Mouse (Mus musculus): ENCODE data around the gene Rbp1. TPM values are rescaled to one million over a fixed set of nuclear protein-coding genes. Genes with fewer than 3 reads are reported as not detected.

The Rbp1 gene
- polyA plus RNA-seq, 1 experiment, result 43.6 TPM

GRCm38 (mm10) chr9:98425351-98425880 is 2.7 kb downstream of the Rbp1 start:
- no peak for TF ChIP-seq POLR2A (IDR thresholded peaks at IDR 0.05; ENCODE audit: borderline replicate concordance, extremely low read depth, insufficient read depth, insufficient read length, poor library complexity, severe bottlenecking)
- TF ChIP-seq CTCF (IDR thresholded peaks at IDR 0.05; ENCODE audit: borderline replicate concordance, extremely low read depth, insufficient read depth, insufficient read length), result no peak

DNA sequence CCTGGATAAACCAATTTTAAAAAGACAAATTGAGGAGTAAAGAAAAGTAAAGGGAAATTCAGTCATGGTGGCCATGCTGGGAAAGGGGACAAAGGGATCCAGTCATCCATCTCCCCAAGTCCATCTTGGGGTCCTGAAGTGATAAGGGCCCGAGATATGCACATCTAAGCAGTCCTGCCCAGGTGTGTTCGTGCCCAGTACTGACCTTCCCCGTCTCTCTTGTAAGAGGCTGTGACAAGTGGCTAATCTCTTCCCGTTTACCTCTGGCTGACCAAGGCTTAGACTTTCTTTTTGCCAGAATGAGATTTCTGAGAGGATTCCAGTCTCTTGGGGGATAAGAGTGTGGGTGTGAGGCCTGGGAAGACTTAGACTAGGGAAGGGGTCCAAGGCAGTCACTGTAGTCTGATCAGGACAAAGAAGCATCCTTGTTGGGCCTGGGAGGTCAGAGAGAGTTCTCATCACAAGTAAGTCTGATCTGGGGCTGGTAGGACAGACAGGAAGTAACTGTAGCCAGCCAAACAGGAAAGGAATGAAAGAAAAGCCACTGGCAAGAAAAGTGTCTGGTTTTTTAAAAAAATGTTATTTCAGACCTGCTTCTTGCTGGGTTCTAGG is 5.3 kb downstream of the Rbp1 start:
- TF ChIP-seq CTCF (IDR thresholded peaks at IDR 0.05; ENCODE audit: borderline replicate concordance, extremely low read depth, insufficient read depth, insufficient read length), result no peak
- no peak for DNase-seq (ENCODE audit: low read depth)

More at GRCm38 (mm10) chr9:98425351-98425880, 2.7 kb downstream of the Rbp1 start:
- no peak for DNase-seq (ENCODE audit: low read depth)

GRCm38 (mm10) chr9:98428783-98429182 is 6.0 kb downstream of the Rbp1 start:
- DNase-seq (ENCODE audit: low read depth), result no peak
- TF ChIP-seq POLR2A (IDR thresholded peaks at IDR 0.05; ENCODE audit: borderline replicate concordance, extremely low read depth, insufficient read depth, insufficient read length, poor library complexity, severe bottlenecking), result no peak
- TF ChIP-seq CTCF (IDR thresholded peaks at IDR 0.05; ENCODE audit: borderline replicate concordance, extremely low read depth, insufficient read depth, insufficient read length), result no peak

DNA sequence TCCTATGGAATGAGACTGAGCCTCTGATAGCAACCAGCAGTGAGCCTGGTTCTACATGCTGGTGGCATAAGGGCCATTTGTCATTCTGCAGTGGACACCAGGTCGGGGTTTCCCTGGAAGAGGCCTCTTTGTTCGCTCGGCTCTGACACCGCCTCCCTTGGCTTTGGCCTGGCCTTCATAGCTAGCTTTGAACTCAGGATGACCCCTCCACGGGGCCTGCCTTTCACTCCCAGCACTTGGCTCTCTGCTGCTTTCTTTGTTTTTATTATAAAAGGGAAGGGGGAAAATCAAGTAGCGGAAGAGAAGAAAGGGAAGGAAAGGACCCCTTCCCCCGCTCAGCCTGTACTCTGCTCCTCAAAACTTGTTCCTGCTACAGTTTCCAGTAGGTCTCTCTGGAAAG is 7.0 kb downstream of the Rbp1 start:
- DNase-seq (ENCODE audit: low read depth), result peak; percentile 54
- no peak for TF ChIP-seq POLR2A (IDR thresholded peaks at IDR 0.05; ENCODE audit: borderline replicate concordance, extremely low read depth, insufficient read depth, insufficient read length, poor library complexity, severe bottlenecking)
- TF ChIP-seq CTCF (IDR thresholded peaks at IDR 0.05; ENCODE audit: borderline replicate concordance, extremely low read depth, insufficient read depth, insufficient read length), result no peak

DNA sequence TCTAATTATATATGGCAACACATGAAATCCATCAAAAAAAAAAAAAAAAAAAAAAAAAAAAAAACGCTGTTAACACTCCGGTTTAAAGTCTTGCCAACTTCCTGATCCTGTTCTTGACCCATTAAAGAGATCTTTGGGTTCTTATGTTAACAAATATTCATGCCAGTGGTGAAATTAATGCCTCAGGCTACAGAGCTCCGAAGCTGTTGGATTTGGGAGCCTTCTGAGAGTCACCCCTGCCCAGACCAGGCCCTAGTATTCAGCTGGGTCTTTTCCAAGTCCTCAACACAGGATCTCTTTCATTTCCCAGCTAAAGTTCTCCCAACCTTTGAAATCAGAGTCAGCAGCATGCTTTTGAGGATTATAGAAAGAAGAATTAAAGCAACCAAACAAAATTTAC is 7.8 kb downstream of the Rbp1 start:
- no peak for TF ChIP-seq CTCF (IDR thresholded peaks at IDR 0.05; ENCODE audit: borderline replicate concordance, extremely low read depth, insufficient read depth, insufficient read length)
- no peak for TF ChIP-seq POLR2A (IDR thresholded peaks at IDR 0.05; ENCODE audit: borderline replicate concordance, extremely low read depth, insufficient read depth, insufficient read length, poor library complexity, severe bottlenecking)
- DNase-seq (ENCODE audit: low read depth), result no peak

DNA sequence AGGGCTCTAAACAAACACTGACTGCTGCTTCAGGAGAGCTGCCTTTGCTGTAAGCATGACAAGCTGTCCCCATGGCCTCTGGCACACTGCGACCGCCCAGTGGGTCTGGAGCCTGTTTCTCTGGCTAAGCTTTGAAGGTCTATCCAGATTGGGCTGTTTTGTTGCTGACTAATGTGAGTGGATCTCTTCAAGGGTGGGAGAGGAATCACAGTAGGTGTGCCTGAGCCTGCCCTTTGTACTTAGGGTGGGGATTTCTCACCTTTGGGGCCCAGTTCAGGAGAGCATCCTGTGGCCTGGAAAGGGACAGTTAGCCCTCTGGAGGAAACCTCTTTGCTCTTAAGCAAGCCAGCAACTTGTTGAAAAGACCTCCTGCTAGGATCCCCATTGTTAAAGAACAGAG is 10.3 kb downstream of the Rbp1 start:
- DNase-seq (ENCODE audit: low read depth), result no peak
- TF ChIP-seq POLR2A (IDR thresholded peaks at IDR 0.05; ENCODE audit: borderline replicate concordance, extremely low read depth, insufficient read depth, insufficient read length, poor library complexity, severe bottlenecking) (no peak), CTCF (IDR thresholded peaks at IDR 0.05; ENCODE audit: borderline replicate concordance, extremely low read depth, insufficient read depth, insufficient read length) (no peak)

- no peak for DNase-seq (ENCODE audit: low read depth)
These were observed 11.3 kb downstream of the Rbp1 start for GRCm38 (mm10) chr9:98433956-98434588.

DNA sequence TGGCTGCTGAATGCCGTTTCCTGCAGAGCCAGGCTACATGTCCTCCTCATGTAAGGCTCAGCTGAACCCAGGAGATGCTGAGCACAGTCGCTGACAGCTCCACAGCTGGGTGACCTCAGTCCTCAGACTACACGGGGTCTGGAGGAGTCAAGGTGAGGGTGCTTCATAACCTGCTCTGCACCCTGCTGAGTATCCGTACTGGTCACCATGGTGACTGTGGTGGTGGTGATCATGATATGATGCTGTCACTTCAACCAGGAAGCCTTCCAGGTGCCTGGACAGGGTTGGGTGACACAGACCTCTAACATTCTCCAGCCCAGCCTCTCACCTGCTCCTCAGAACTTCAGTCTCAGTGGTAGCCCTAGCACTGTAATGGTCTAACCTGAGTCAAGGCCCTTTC is 15.1 kb downstream of the Rbp1 start:
- DNase-seq (ENCODE audit: low read depth), result no peak
- TF ChIP-seq CTCF (IDR thresholded peaks at IDR 0.05; ENCODE audit: borderline replicate concordance, extremely low read depth, insufficient read depth, insufficient read length) (no peak), POLR2A (IDR thresholded peaks at IDR 0.05; ENCODE audit: borderline replicate concordance, extremely low read depth, insufficient read depth, insufficient read length, poor library complexity, severe bottlenecking) (no peak)

More at GRCm38 (mm10) chr9:98433956-98434588, 11.3 kb downstream of the Rbp1 start:
- TF ChIP-seq POLR2A (IDR thresholded peaks at IDR 0.05; ENCODE audit: borderline replicate concordance, extremely low read depth, insufficient read depth, insufficient read length, poor library complexity, severe bottlenecking), result no peak
- no peak for TF ChIP-seq CTCF (IDR thresholded peaks at IDR 0.05; ENCODE audit: borderline replicate concordance, extremely low read depth, insufficient read depth, insufficient read length)

- TF ChIP-seq POLR2A (IDR thresholded peaks at IDR 0.05; ENCODE audit: borderline replicate concordance, extremely low read depth, insufficient read depth, insufficient read length, poor library complexity, severe bottlenecking), result no peak
- no peak for TF ChIP-seq CTCF (IDR thresholded peaks at IDR 0.05; ENCODE audit: borderline replicate concordance, extremely low read depth, insufficient read depth, insufficient read length)
- DNase-seq (ENCODE audit: low read depth), result no peak
These were observed 16.3 kb downstream of the Rbp1 start for GRCm38 (mm10) chr9:98439091-98439490.

DNA sequence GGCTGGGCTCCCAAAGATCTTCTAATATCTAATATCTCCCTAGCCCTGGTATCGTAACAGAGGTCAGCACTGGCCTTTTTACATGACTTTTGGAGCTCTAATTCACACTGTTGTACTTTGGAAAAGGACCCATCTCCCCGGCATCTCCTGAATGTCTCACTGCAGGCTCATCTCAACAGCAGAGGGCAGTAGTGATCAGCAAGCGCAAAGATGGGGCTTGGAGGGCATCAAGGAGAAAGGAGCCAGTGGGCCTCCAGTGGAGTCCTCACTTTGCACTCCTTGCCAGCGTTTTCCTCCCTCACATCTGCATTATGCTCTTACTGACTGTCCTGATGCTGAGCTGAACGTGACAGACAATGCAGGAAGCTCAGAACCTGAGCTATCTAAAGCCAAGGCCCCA is 19.9 kb downstream of the Rbp1 start:
- TF ChIP-seq CTCF (IDR thresholded peaks at IDR 0.05; ENCODE audit: borderline replicate concordance, extremely low read depth, insufficient read depth, insufficient read length) (peak; percentile 73), POLR2A (IDR thresholded peaks at IDR 0.05; ENCODE audit: borderline replicate concordance, extremely low read depth, insufficient read depth, insufficient read length, poor library complexity, severe bottlenecking) (no peak)
- DNase-seq (ENCODE audit: low read depth), result peak; percentile 65

GRCm38 (mm10) chr9:98445359-98446149 is 22.8 kb downstream of the Rbp1 start:
- DNase-seq (ENCODE audit: low read depth), result no peak
- TF ChIP-seq CTCF (IDR thresholded peaks at IDR 0.05; ENCODE audit: borderline replicate concordance, extremely low read depth, insufficient read depth, insufficient read length) (no peak), POLR2A (IDR thresholded peaks at IDR 0.05; ENCODE audit: borderline replicate concordance, extremely low read depth, insufficient read depth, insufficient read length, poor library complexity, severe bottlenecking) (no peak)

Data from brain, embryonic 14.5 days (tissue).